Mouse (Mus musculus) CH12.LX (cell line): ENCODE data around the gene 1810030O07Rik.

Source experiments
- SIN3A ChIP-seq: IDR thresholded peaks from 2 replicates; pipeline ENCODE4 v1.6.1; 2012; ENCODE audit warnings: low read length, improper control_type of control experiment, inconsistent platforms
- TBP ChIP-seq: conservative IDR thresholded peaks from 2 replicates; pipeline ENCODE4 v1.6.1; 2011; ENCODE audit warnings: low read depth, low read length, improper control_type of control experiment

- no peak for TF ChIP-seq TBP
- TF ChIP-seq SIN3A: no peak
Measured at GRCm38 (mm10) chrX:12625131-12625530, 48.3 kb downstream of the 1810030O07Rik start.
